Mouse (Mus musculus): Measurements from ENCODE around the gene Mpdu1.

DNA sequence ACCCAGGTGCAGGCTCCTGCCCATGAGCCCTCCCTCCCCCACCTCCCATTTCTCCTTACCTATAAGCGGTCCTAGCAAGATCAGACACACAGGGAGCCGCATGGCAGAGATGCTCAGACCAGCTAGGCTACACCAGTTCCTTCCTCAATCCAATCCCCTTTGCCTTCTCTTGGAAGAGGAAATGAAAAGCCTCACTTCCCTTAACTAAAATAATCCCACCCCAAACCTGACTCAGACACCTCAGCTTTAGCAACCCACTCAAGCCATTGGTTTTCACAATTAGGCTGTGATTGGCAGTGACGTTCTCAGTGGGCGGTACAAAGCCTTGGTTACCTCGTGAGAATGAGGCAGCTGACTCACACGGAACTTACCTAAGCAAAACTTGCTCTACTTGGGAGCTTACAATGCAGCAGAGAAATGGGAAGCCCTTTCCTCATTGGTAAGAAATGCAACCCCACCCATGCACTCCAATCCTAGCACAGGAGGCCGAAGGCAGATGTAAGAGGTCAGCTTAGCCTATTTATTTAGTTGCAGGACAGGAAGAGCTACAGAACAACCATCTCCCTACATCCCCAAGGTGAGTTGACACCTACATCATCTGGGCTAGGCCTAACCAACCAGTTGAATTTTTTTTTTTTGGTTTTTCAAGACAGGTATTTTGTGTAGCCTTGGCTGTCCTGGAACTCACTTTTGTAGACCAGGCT, 3.7 kb upstream of the Mpdu1 start, which contains the start of gene Cd68:
- TF ChIP-seq POLR2A (IDR thresholded peaks at IDR 0.05; ENCODE audit: control insufficient read depth, extremely low read depth, insufficient read depth, low read length, poor library complexity) (no peak), CTCF (IDR thresholded peaks at IDR 0.05; ENCODE audit: borderline replicate concordance, control insufficient read depth, extremely low read depth, insufficient read depth, low read length, poor library complexity) (no peak)
